Mouse (Mus musculus) liver, postnatal 0 days (tissue): ENCODE data around the gene Vac14.

ENCODE experiments used
- CTCF ChIP-seq: sonication (generic); IDR thresholded peaks from 2 replicates; pipeline ENCODE4 v1.5.1; 2016; ENCODE audit warnings: antibody characterized with exemption, low read depth
- EP300 ChIP-seq: IDR thresholded peaks from 2 replicates; pipeline ENCODE4 v1.6.1; 2016; ENCODE audit warnings: antibody characterized with exemption, low read depth, mild to moderate bottlenecking

DNA sequence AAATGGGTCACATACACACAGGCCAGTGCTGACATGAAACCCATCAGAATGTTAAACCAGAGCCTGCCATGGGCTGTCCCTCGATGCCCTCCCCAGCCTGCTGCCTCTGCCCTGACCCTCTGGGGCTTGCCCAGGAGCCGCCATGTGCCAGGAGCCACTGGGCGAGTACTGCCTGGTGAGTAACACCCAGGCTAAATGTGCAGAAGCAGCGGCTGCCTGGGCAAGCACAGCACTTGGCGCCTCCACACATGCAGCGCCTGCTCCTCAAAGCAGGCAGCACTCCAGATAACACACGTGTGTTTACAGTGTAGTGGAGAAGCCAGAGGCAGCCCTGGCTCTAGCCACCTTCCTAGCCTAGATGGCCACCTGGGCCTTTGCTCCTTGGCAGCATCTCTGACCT is 94.7 kb downstream of the Vac14 start:
- TF ChIP-seq CTCF (no peak), EP300 (no peak)
